Mouse (Mus musculus) midbrain, embryonic 15.5 days (tissue): Measurements from ENCODE around the gene Cd274. TPM values are rescaled to one million over a fixed set of nuclear protein-coding genes. Genes with fewer than 3 reads are reported as not detected.

ENCODE experiments used
- ATAC-seq: fragments of 200-750 bp; cut with Nextera tagmentation; replicated peaks from 2 replicates; pipeline ENCODE4 v1.8.0; 2017; ENCODE audit warnings: moderate TSS enrichment
- H3K27ac ChIP-seq: fragments of 300-500 bp; sonication (generic); 2 replicates; pipeline ENCODE4 v1.5.1; 2015; ENCODE audit warnings: mild to moderate bottlenecking, inconsistent platforms
- H3K27me3 ChIP-seq: fragments of 300-500 bp; sonication (generic); replicated peaks from 2 replicates; pipeline ENCODE4 v1.6.1; 2015; ENCODE audit warnings: inconsistent platforms
- H3K36me3 ChIP-seq: fragments of 300-500 bp; sonication (generic); replicated peaks from 2 replicates; pipeline ENCODE4 v1.6.1; 2015; ENCODE audit warnings: inconsistent platforms
- H3K4me1 ChIP-seq: fragments of 300-500 bp; sonication (generic); 2 replicates; pipeline ENCODE4 v1.6.1; 2015; ENCODE audit warnings: inconsistent platforms
- H3K4me2 ChIP-seq: fragments of 300-500 bp; sonication (generic); 2 replicates; pipeline ENCODE4 v1.6.1; 2015; ENCODE audit warnings: inconsistent platforms, mild to moderate bottlenecking, moderate library complexity
- H3K4me3 ChIP-seq: fragments of 300-500 bp; sonication (generic); 2 replicates; pipeline ENCODE4 v1.5.1; 2015; ENCODE audit warnings: mild to moderate bottlenecking, inconsistent platforms
- H3K9ac ChIP-seq: fragments of 300-500 bp; sonication (generic); 2 replicates; pipeline ENCODE4 v1.6.1; 2015; ENCODE audit warnings: mild to moderate bottlenecking, inconsistent platforms
- H3K9me3 ChIP-seq: fragments of 300-500 bp; sonication (generic); 2 replicates; pipeline ENCODE4 v1.6.1; 2016; ENCODE audit warnings: inconsistent platforms
- WGBS: fragments of 180-500 bp; shearing (Covaris S2); methylation state at CpG from one replicate; pipeline ENCODE4 v1.1.7; 2015; ENCODE audit warnings: mixed read lengths; 5-methylcytosine and 5-hydroxymethylcytosine counted together
- polyA plus RNA-seq: library from polyadenylated mRNA; unstranded; fragments of >200 nt; fragmentation: Nextera tagmentation; extraction: Ambion mirVana; gene quantifications from 2 replicates; pipeline ENCODE4 v1.2.1, GENCODE M21; 2015

Cd274 gene
- polyA plus RNA-seq, 1 experiment from 2014 or later = 0.83 TPM

- no peak overlapping the region for H3K27ac ChIP-seq
- H3K4me2 ChIP-seq = no peak overlapping the region
- no peaks in the 10 kb centered on the region for H3K9me3 ChIP-seq
- no peaks in the 10 kb centered on the region for H3K27me3 ChIP-seq
- no peak for ATAC-seq
- no peaks in the 10 kb centered on the region; the same call in 1 of the 2 replicates for H3K36me3 ChIP-seq
- H3K4me3 ChIP-seq = no peak overlapping the region
- H3K9ac ChIP-seq = no peak overlapping the region
- no peaks in the 10 kb centered on the region for H3K4me1 ChIP-seq
- WGBS = 84% methylated on average over 6 of the region's 6 CpGs
Measured at GRCm38 (mm10) chr19:29345636-29346035, 21.6 kb upstream of the Cd274 start.

- H3K4me3 ChIP-seq = no peak overlapping the region
- peaks cover 5% of the 10 kb centered on the region; the same call in 1 of the 2 replicates for H3K4me1 ChIP-seq
- WGBS = 47% methylated on average over 5 of the region's 5 CpGs
- no peaks in the 10 kb centered on the region for H3K9me3 ChIP-seq
- no peak for ATAC-seq
- no peak overlapping the region for H3K9ac ChIP-seq
- H3K27ac ChIP-seq = no peak overlapping the region
- no peaks in the 10 kb centered on the region for H3K27me3 ChIP-seq
- H3K4me2 ChIP-seq = no peak overlapping the region
- peaks cover 6% of the 10 kb centered on the region; the same call in 1 of the 2 replicates for H3K36me3 ChIP-seq
Measured at GRCm38 (mm10) chr19:29350991-29351390, 16.3 kb upstream of the Cd274 start.

GRCm38 (mm10) chr19:29354895-29355877, 12.1 kb upstream of the Cd274 start:
- 4% methylated on average over 20 of the region's 20 CpGs for WGBS
- H3K4me1 ChIP-seq = peaks cover 9% of the 10 kb centered on the region
- H3K36me3 ChIP-seq = peaks cover 8% of the 10 kb centered on the region; the same call in 1 of the 2 replicates
- H3K9ac ChIP-seq = no peak overlapping the region
- H3K27me3 ChIP-seq = no peaks in the 10 kb centered on the region
- no peak overlapping the region for H3K27ac ChIP-seq
- H3K4me2 ChIP-seq = peak overlapping the region; percentile 46
- peak; percentile 78 for ATAC-seq
- H3K9me3 ChIP-seq = no peaks in the 10 kb centered on the region
- peak overlapping the region; percentile 10; the same call in 1 of the 2 replicates for H3K4me3 ChIP-seq

- peaks cover 20% of the 10 kb centered on the region for H3K4me1 ChIP-seq
- no peak overlapping the region for H3K4me2 ChIP-seq
- H3K36me3 ChIP-seq = peaks cover 3% of the 10 kb centered on the region; the same call in 1 of the 2 replicates
- H3K9ac ChIP-seq = no peak overlapping the region
- H3K9me3 ChIP-seq = no peaks in the 10 kb centered on the region
- no peaks in the 10 kb centered on the region for H3K27me3 ChIP-seq
- ATAC-seq = no peak
- no peak overlapping the region for H3K27ac ChIP-seq
- 88% methylated on average over 11 of the region's 11 CpGs for WGBS
- no peak overlapping the region for H3K4me3 ChIP-seq
Measured at GRCm38 (mm10) chr19:29356281-29356680, 11.0 kb upstream of the Cd274 start.

GRCm38 (mm10) chr19:29360251-29360650, 7.0 kb upstream of the Cd274 start:
- H3K4me3 ChIP-seq = no peak overlapping the region

GRCm38 (mm10) chr19:29361468-29362130, 5.7 kb upstream of the Cd274 start:
- peak overlapping the region; percentile 89 for H3K9ac ChIP-seq
- H3K27me3 ChIP-seq = no peaks in the 10 kb centered on the region; the same call in 1 of the 2 replicates
- H3K27ac ChIP-seq = peak overlapping the region; percentile 80
- peak overlapping the region; percentile 61 for H3K4me2 ChIP-seq
- 1% methylated on average over 33 of the region's 33 CpGs for WGBS
- peak overlapping the region; percentile 92 for H3K4me3 ChIP-seq
- peak; percentile 100 for ATAC-seq
- no peaks in the 10 kb centered on the region for H3K9me3 ChIP-seq
- peaks cover 2% of the 10 kb centered on the region; the same call in 1 of the 2 replicates for H3K36me3 ChIP-seq
- H3K4me1 ChIP-seq = peaks cover 23% of the 10 kb centered on the region

More at GRCm38 (mm10) chr19:29360251-29360650, 7.0 kb upstream of the Cd274 start:
- Histone ChIP-seq H3K27ac (no peak overlapping the region), H3K36me3 (peaks cover 2% of the 10 kb centered on the region; the same call in 1 of the 2 replicates), H3K27me3 (no peaks in the 10 kb centered on the region; the same call in 1 of the 2 replicates), H3K4me2 (no peak overlapping the region), H3K9ac (no peak overlapping the region), H3K4me1 (peaks cover 27% of the 10 kb centered on the region), H3K9me3 (no peaks in the 10 kb centered on the region)
- WGBS = 87% methylated on average over 5 of the region's 5 CpGs
- no peak for ATAC-seq

GRCm38 (mm10) chr19:29362173-29362930, 4.9 kb upstream of the Cd274 start:
- H3K4me3 ChIP-seq = peak overlapping the region; percentile 92
- H3K36me3 ChIP-seq = 0 out of 2 replicates have a peak, but pooled peaks cover 2% of the 10 kb centered on the region
- peak overlapping the region; percentile 89 for H3K9ac ChIP-seq
- 48% methylated on average over 13 of the region's 13 CpGs for WGBS
- H3K9me3 ChIP-seq = no peaks in the 10 kb centered on the region
- no peaks in the 10 kb centered on the region; the same call in 1 of the 2 replicates for H3K27me3 ChIP-seq
- H3K27ac ChIP-seq = peak overlapping the region; percentile 80
- H3K4me1 ChIP-seq = peaks cover 27% of the 10 kb centered on the region
- peak; percentile 43 for ATAC-seq
- H3K4me2 ChIP-seq = peak overlapping the region; percentile 61

GRCm38 (mm10) chr19:29363557-29363956, 3.7 kb upstream of the Cd274 start:
- Histone ChIP-seq H3K27ac (no peak overlapping the region), H3K36me3 (0 out of 2 replicates have a peak, but pooled peaks cover 2% of the 10 kb centered on the region), H3K27me3 (no peaks in the 10 kb centered on the region; the same call in 1 of the 2 replicates), H3K4me2 (no peak overlapping the region), H3K4me1 (peaks cover 31% of the 10 kb centered on the region), H3K9me3 (no peaks in the 10 kb centered on the region), H3K9ac (no peak overlapping the region), H3K4me3 (no peak overlapping the region)
- no peak for ATAC-seq
- 90% methylated on average over 7 of the region's 7 CpGs for WGBS

- no peak for ATAC-seq
- H3K9me3 ChIP-seq = no peaks in the 10 kb centered on the region
- no peak overlapping the region for H3K27ac ChIP-seq
- WGBS = 86% methylated on average over 5 of the region's 5 CpGs
- peaks cover 31% of the 10 kb centered on the region for H3K4me1 ChIP-seq
- H3K27me3 ChIP-seq = no peaks in the 10 kb centered on the region; the same call in 1 of the 2 replicates
- H3K36me3 ChIP-seq = 0 out of 2 replicates have a peak, but pooled peaks cover under 1% of the 10 kb centered on the region
- no peak overlapping the region for H3K4me3 ChIP-seq
- no peak overlapping the region for H3K9ac ChIP-seq
- no peak overlapping the region for H3K4me2 ChIP-seq
Measured at GRCm38 (mm10) chr19:29364076-29364475, 3.2 kb upstream of the Cd274 start.

- Histone ChIP-seq H3K4me2 (no peak overlapping the region), H3K36me3 (no peaks in the 10 kb centered on the region), H3K27ac (no peak overlapping the region), H3K27me3 (no peaks in the 10 kb centered on the region; the same call in 1 of the 2 replicates), H3K4me3 (no peak overlapping the region), H3K9ac (no peak overlapping the region), H3K9me3 (no peaks in the 10 kb centered on the region), H3K4me1 (peaks cover 27% of the 10 kb centered on the region)
- ATAC-seq = no peak
- 21% methylated on average over 3 of the region's 3 CpGs for WGBS
Measured at GRCm38 (mm10) chr19:29365105-29365504, 2.1 kb upstream of the Cd274 start.

- no peak overlapping the region for H3K9ac ChIP-seq
- peak overlapping the region; percentile 74 for H3K4me2 ChIP-seq
- no peak overlapping the region for H3K27ac ChIP-seq
- WGBS = 61% methylated on average over 20 of the region's 20 CpGs
- no peaks in the 10 kb centered on the region for H3K9me3 ChIP-seq
- H3K36me3 ChIP-seq = no peaks in the 10 kb centered on the region
- H3K4me1 ChIP-seq = peaks cover 14% of the 10 kb centered on the region
- no peaks in the 10 kb centered on the region; the same call in 1 of the 2 replicates for H3K27me3 ChIP-seq
- peak overlapping the region; percentile 41 for H3K4me3 ChIP-seq
- no peak for ATAC-seq
Measured at GRCm38 (mm10) chr19:29366226-29366968, 858 bp upstream of the Cd274 start.
